Mouse (Mus musculus): ENCODE data around the gene Ank3. TPM values are rescaled to one million over a fixed set of nuclear protein-coding genes. Genes with fewer than 3 reads are reported as not detected.
A peak's percentile ranks its signal among the peaks of the same experiment; 100 is the strongest.

Ank3 gene
- total and polyA plus RNA-seq, 2 experiments: 2.9 to 31.0 TPM

DNA sequence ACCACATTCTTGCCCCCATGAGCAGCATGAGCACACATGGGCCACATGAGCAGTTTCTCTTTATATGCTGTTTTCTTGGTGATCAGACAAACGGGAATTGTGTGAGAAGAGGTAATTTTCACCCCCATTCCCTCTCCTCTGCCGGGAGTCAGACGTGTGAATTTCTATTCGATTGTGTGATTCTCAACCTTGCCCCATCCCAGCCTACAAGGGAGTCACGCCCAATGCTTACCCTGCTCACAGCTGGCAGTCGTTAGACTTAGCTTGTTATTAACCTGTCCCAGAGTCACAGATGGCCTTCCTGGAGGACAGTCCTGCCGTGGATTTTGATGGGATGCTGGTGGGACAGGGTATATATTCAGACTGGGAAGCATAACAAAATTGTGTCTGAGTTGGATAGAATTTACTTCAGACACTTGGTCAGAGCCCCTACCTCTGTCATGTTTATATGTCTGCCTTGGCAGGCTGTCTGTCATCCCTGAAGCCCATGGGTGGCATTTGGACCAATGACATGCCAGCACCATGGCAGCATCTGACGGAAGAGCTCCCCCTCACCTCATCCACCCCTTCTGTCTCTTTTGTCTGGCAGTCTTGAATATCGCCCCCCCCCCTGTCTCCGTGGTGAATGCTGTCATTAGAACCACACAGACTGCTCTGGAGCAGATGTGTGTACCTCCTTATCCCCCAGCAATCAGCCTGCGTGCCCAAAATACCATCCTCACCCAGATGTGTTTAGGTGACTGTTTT lies 237.5 kb downstream of the Ank3 start:
- no peak for DNase-seq (ENCODE audit: extremely low read depth, low read depth, low spot score)

DNA sequence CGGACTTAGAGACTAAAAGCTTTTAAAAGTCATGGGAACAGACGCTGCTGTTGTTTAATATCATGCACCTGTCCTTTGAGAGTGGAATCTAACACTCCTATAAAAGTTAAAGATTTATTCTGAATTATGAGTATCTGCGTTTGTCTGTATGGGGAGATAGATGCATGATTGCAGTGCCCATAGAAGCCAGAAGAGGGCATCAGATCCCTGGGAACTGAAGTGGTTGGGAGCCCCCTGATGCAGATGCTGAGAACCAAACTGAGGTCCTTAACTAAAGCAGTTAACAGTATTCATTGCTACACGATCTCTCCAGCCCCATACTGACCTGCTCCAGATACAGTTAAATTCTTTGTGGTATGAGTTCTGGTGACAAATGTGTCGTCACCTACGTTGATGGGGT lies 240.6 kb downstream of the Ank3 start:
- WGBS: 89% methylated on average over 6 of the region's 6 CpGs

More for the DNA sequence above, 237.5 kb downstream of the Ank3 start:
- Histone ChIP-seq H3K27ac (replicated peaks; ENCODE audit: insufficient read depth, low read depth, low read length) (no peak overlapping the region), H3K36me3 (ENCODE audit: control insufficient read depth, insufficient read depth, low read length) (no peaks in the 10 kb centered on the region), H3K4me1 (ENCODE audit: control insufficient read depth, insufficient read depth, low read length) (no peaks in the 10 kb centered on the region), H3K4me3 (ENCODE audit: insufficient read depth, low read depth, low read length) (no peak overlapping the region), H3K9ac (ENCODE audit: low read depth, low read length) (no peak overlapping the region), H3K79me2 (ENCODE audit: control insufficient read depth, insufficient read depth, low read length) (no peaks in the 10 kb centered on the region), H3K27me3 (ENCODE audit: control insufficient read depth, insufficient read depth, low read length) (no peaks in the 10 kb centered on the region)
- TF ChIP-seq CTCF (IDR thresholded peaks at IDR 0.05; ENCODE audit: low read depth, low read length) (no peak), POLR2A (IDR thresholded peaks at IDR 0.05; ENCODE audit: extremely low read depth, insufficient read depth, low read length) (no peak)
- WGBS: 62% methylated on average over 11 of the region's 11 CpGs

DNA sequence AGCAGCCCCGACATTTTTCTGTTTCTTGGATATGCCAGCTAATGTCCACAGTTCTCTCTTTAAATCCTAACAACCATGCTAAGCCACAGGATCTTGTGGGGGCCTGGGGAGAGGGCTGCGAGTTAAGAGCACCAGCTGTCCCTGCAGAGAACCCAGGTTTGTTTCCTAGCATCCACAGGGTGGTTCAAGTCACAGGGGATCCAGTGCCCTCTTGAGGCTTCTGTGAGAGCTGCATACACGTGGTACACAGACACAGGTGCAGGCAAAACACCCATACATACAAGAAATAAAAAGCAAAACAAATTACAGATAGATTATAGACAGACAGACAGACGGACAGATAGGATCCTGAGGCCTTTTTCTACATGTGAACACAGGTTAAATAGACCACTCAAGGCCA lies 242.0 kb downstream of the Ank3 start:
- no peak for TF ChIP-seq POLR2A (IDR thresholded peaks at IDR 0.05; ENCODE audit: extremely low read depth, insufficient read depth, low read length)
- peak; percentile 27; the same call in 1 of the 2 replicates for TF ChIP-seq CTCF (IDR thresholded peaks at IDR 0.05; ENCODE audit: low read depth, low read length)
- Histone ChIP-seq H3K79me2 (ENCODE audit: control insufficient read depth, insufficient read depth, low read length) (no peaks in the 10 kb centered on the region), H3K4me3 (ENCODE audit: insufficient read depth, low read depth, low read length) (no peak overlapping the region), H3K36me3 (ENCODE audit: control insufficient read depth, insufficient read depth, low read length) (no peaks in the 10 kb centered on the region), H3K4me1 (ENCODE audit: control insufficient read depth, insufficient read depth, low read length) (peaks cover 2% of the 10 kb centered on the region), H3K27ac (replicated peaks; ENCODE audit: insufficient read depth, low read depth, low read length) (no peak overlapping the region), H3K27me3 (ENCODE audit: control insufficient read depth, insufficient read depth, low read length) (no peaks in the 10 kb centered on the region), H3K9ac (ENCODE audit: low read depth, low read length) (no peak overlapping the region)
- no peak for DNase-seq (ENCODE audit: extremely low read depth, low read depth, low spot score)
- 74% methylated on average over 4 of the region's 4 CpGs for WGBS

More for the DNA sequence above, 240.6 kb downstream of the Ank3 start:
- TF ChIP-seq CTCF (IDR thresholded peaks at IDR 0.05; ENCODE audit: low read depth, low read length) (no peak), POLR2A (IDR thresholded peaks at IDR 0.05; ENCODE audit: extremely low read depth, insufficient read depth, low read length) (no peak)
- peaks cover 1% of the 10 kb centered on the region for H3K4me1 ChIP-seq (ENCODE audit: control insufficient read depth, insufficient read depth, low read length)
- no peaks in the 10 kb centered on the region for H3K79me2 ChIP-seq (ENCODE audit: control insufficient read depth, insufficient read depth, low read length)
- no peaks in the 10 kb centered on the region for H3K27me3 ChIP-seq (ENCODE audit: control insufficient read depth, insufficient read depth, low read length)
- H3K36me3 ChIP-seq (ENCODE audit: control insufficient read depth, insufficient read depth, low read length): no peaks in the 10 kb centered on the region
- H3K27ac ChIP-seq (replicated peaks; ENCODE audit: insufficient read depth, low read depth, low read length): no peak overlapping the region
- DNase-seq (ENCODE audit: extremely low read depth, low read depth, low spot score): no peak
- no peak overlapping the region for H3K4me3 ChIP-seq (ENCODE audit: insufficient read depth, low read depth, low read length)
- H3K9ac ChIP-seq (ENCODE audit: low read depth, low read length): no peak overlapping the region

DNA sequence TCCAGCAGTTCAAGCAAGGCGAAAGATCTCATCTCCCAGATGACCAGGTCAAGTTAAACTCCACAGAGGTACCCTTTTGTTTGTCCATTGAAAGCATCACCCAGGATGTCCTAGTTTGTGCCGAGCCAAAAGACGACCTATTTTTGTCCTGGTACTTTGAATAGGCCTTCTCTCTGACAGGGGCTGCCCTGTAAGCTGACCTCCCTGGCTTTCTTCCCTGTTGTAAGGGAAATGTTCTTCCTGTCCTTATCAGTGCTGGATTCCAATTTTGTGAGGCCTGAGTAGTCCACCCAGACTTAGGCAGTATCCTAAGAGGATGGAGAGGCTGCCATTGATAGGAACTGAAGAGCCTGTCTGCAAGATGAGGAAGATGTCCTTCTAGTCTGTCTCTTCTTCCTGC lies 244.9 kb downstream of the Ank3 start:
- TF ChIP-seq POLR2A (IDR thresholded peaks at IDR 0.05; ENCODE audit: extremely low read depth, insufficient read depth, low read length): no peak
- TF ChIP-seq CTCF (IDR thresholded peaks at IDR 0.05; ENCODE audit: low read depth, low read length): no peak
- no peaks in the 10 kb centered on the region for H3K27me3 ChIP-seq (ENCODE audit: control insufficient read depth, insufficient read depth, low read length)
- H3K4me1 ChIP-seq (ENCODE audit: control insufficient read depth, insufficient read depth, low read length): peaks cover 2% of the 10 kb centered on the region
- DNase-seq (ENCODE audit: extremely low read depth, low read depth, low spot score): peak; percentile 8
- H3K9ac ChIP-seq (ENCODE audit: low read depth, low read length): no peak overlapping the region
- WGBS: 50% methylated on average over 3 of the region's 3 CpGs
- H3K27ac ChIP-seq (replicated peaks; ENCODE audit: insufficient read depth, low read depth, low read length): no peak overlapping the region
- H3K79me2 ChIP-seq (ENCODE audit: control insufficient read depth, insufficient read depth, low read length): no peaks in the 10 kb centered on the region
- no peak overlapping the region for H3K4me3 ChIP-seq (ENCODE audit: insufficient read depth, low read depth, low read length)
- H3K36me3 ChIP-seq (ENCODE audit: control insufficient read depth, insufficient read depth, low read length): no peaks in the 10 kb centered on the region

DNA sequence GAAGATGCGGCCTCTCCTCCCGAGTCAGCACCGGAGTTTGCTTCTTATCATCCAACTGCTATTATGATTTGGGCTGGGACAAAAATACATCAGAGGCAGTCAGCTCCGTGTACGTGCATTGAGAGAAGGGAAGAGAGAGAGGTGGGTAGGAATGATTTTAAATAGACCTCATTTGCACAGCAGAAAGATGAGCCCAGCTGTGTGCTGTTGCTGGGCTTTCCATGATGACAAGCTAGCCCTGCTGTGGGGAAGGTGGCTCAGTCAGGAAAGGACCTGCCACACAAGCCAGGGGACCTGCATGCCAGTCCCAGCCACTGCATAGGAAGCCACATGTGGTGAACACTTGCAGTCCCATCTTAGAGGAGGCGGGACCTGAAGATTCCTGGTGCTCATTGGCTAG lies 245.4 kb downstream of the Ank3 start:
- no peak for DNase-seq (ENCODE audit: extremely low read depth, low read depth, low spot score)
- no peaks in the 10 kb centered on the region for H3K79me2 ChIP-seq (ENCODE audit: control insufficient read depth, insufficient read depth, low read length)
- no peak for TF ChIP-seq CTCF (IDR thresholded peaks at IDR 0.05; ENCODE audit: low read depth, low read length)
- no peak for TF ChIP-seq POLR2A (IDR thresholded peaks at IDR 0.05; ENCODE audit: extremely low read depth, insufficient read depth, low read length)
- peaks cover 2% of the 10 kb centered on the region for H3K4me1 ChIP-seq (ENCODE audit: control insufficient read depth, insufficient read depth, low read length)
- H3K27ac ChIP-seq (replicated peaks; ENCODE audit: insufficient read depth, low read depth, low read length): no peak overlapping the region
- H3K9ac ChIP-seq (ENCODE audit: low read depth, low read length): no peak overlapping the region
- H3K36me3 ChIP-seq (ENCODE audit: control insufficient read depth, insufficient read depth, low read length): no peaks in the 10 kb centered on the region
- 80% methylated on average over 6 of the region's 6 CpGs for WGBS
- H3K4me3 ChIP-seq (ENCODE audit: insufficient read depth, low read depth, low read length): no peak overlapping the region
- H3K27me3 ChIP-seq (ENCODE audit: control insufficient read depth, insufficient read depth, low read length): no peaks in the 10 kb centered on the region

DNA sequence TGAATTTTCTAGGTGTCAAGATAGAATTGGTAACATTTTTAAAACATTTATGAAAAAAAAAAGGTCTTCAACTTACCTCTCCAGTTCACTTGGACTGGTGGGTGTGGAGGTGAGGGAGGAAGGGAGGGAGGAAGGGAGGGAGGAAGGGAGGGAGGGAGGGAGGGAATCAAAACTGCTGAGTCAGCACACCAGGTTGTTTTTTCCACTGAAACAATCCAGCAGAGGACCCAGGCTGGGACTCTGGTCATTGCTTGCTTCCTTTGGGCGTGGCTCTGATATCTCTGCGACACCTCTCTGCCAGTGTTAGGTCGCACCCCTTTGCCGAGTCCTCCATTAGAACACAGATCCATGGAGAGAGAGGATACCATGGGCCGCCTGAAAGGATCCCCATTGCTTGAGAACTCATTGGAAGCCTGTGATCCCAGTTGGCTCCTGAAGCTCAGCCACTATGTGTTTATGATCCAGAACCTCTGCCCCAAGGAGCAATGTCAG lies 246.8 kb downstream of the Ank3 start:
- DNase-seq (ENCODE audit: extremely low read depth, low read depth, low spot score): no peak
- 95% methylated on average over 5 of the region's 5 CpGs for WGBS
- H3K36me3 ChIP-seq (ENCODE audit: control insufficient read depth, insufficient read depth, low read length): no peaks in the 10 kb centered on the region

More for the DNA sequence above, 246.8 kb downstream of the Ank3 start:
- H3K79me2 ChIP-seq (ENCODE audit: control insufficient read depth, insufficient read depth, low read length): no peaks in the 10 kb centered on the region
- no peaks in the 10 kb centered on the region for H3K27me3 ChIP-seq (ENCODE audit: control insufficient read depth, insufficient read depth, low read length)
- H3K4me1 ChIP-seq (ENCODE audit: control insufficient read depth, insufficient read depth, low read length): peaks cover 2% of the 10 kb centered on the region
- TF ChIP-seq POLR2A (IDR thresholded peaks at IDR 0.05; ENCODE audit: extremely low read depth, insufficient read depth, low read length) (no peak), CTCF (IDR thresholded peaks at IDR 0.05; ENCODE audit: low read depth, low read length) (no peak)
- no peak overlapping the region for H3K27ac ChIP-seq (replicated peaks; ENCODE audit: insufficient read depth, low read depth, low read length)
- no peak overlapping the region for H3K4me3 ChIP-seq (ENCODE audit: insufficient read depth, low read depth, low read length)
- H3K9ac ChIP-seq (ENCODE audit: low read depth, low read length): no peak overlapping the region

Measured in liver, adult 2 months (tissue).